ENCODE assay signal across 9 mouse cellular contexts in the genomic region with DNA sequence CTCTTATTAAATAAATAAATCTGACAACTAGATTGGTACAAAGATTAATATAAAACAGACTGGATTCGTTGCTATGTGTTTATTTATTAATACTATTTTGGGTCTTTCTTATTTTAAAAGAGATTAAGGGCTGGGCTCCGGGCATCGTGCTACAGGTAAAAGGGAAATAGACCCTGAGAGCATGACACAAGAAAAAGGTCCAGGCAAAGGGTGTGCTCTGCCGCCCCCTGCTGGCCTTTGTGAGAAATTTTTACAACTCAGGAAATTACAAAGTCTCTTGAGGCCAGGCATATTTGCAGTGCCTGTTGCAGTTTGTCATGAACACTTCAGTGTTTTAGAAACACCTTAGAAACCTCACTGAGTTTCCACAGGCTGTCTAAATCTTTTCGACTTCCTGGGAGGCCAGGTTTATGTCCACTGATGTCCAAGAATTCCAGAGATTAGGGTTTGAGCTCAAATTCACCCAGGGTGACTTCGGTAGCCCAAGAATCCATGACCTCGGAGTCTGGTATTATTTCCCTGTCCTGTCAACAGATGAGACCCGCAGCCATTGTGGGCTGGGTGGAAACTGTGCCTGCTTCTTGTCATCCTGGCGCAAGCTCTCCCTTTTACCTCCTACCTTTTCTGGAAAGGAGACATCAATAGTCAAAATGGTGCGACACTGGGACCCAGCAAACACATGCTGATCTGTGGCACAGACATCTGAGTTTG. TPM values are rescaled to one million over a fixed set of nuclear protein-coding genes. Genes with fewer than 3 reads are reported as not detected.
DNase-seq lines count a peak whose midpoint lies in the region; ATAC-seq and TF ChIP-seq lines count a peak whose summit lies in the region.
"Had no signal": no experiment of that assay in that cellular context is flagged by ENCODE, and none has a peak within 500 bp of the region (broad histone marks: within the 10 kb centered on the region; RNA-seq: fewer than 3 reads in every experiment).

No protein-coding gene starts in this region.

- TF ChIP-seq CTCF in heart, postnatal 0 days (IDR thresholded peaks at IDR 0.05; ENCODE audit: low read depth) = peak; percentile 79
- peak; percentile 34; the same call in 1 of the 2 replicates for TF ChIP-seq CTCF in olfactory bulb, adult 2 months (IDR thresholded peaks at IDR 0.05; ENCODE audit: insufficient read depth, low read depth, low read length)

- peak; percentile 65 for DNase-seq in heart, postnatal 0 days (ENCODE audit: low spot score)
- DNase-seq in heart, adult 8-10 months (ENCODE audit: low spot score) = no peak
- DNase-seq in CD4-positive helper T cell, adult 2 months (ENCODE audit: low read depth, low spot score) = peak; percentile 67
- peak; percentile 44 for DNase-seq in ZHBTc4 (ENCODE audit: low read depth, low spot score)
- peak; percentile 72 for DNase-seq in embryonic facial prominence, embryonic 14.5 days (ENCODE audit: low spot score)
- DNase-seq in urinary bladder, postnatal 4 days (ENCODE audit: low spot score in 2 of 2) = no peak

- H3K36me3 ChIP-seq in heart, postnatal 0 days (replicated peaks; ENCODE audit: control insufficient read depth, insufficient read depth, low read length) = no peaks in the 10 kb centered on the region
- no peaks in the 10 kb centered on the region for H3K36me3 ChIP-seq in embryonic facial prominence, embryonic 14.5 days (ENCODE audit: control insufficient read depth, insufficient read depth, low read length)
- no peaks in the 10 kb centered on the region for H3K36me3 ChIP-seq in limb, embryonic 13.5 days

- H3K27me3 ChIP-seq in heart, postnatal 0 days (ENCODE audit: control insufficient read depth, insufficient read depth, low read length) = no peaks in the 10 kb centered on the region
- peaks cover 5% of the 10 kb centered on the region; the same call in 1 of the 2 replicates for H3K27me3 ChIP-seq in embryonic facial prominence, embryonic 14.5 days (replicated peaks; ENCODE audit: control insufficient read depth, insufficient read depth, low read length)
- H3K27me3 ChIP-seq in limb, embryonic 13.5 days = peaks cover 36% of the 10 kb centered on the region
- H3K27me3 ChIP-seq: megakaryocyte, embryonic 14.5 days had no signal

- H3K9ac ChIP-seq in heart, postnatal 0 days (replicated peaks; ENCODE audit: low read depth, low read length) = no peak overlapping the region
- no peak overlapping the region for H3K9ac ChIP-seq in embryonic facial prominence, embryonic 14.5 days (ENCODE audit: low read depth, low read length)
- no peak overlapping the region for H3K9ac ChIP-seq in limb, embryonic 13.5 days

- H3K9me3 ChIP-seq in heart, postnatal 0 days (replicated peaks; ENCODE audit: control insufficient read depth, low read length) = no peaks in the 10 kb centered on the region
- H3K9me3 ChIP-seq in embryonic facial prominence, embryonic 14.5 days (ENCODE audit: control insufficient read depth, low read length) = no peaks in the 10 kb centered on the region
- no peaks in the 10 kb centered on the region for H3K9me3 ChIP-seq in limb, embryonic 13.5 days
- H3K9me3 ChIP-seq: megakaryocyte, embryonic 14.5 days had no signal

- H3K4me2 ChIP-seq in heart, postnatal 0 days (ENCODE audit: low read depth, low read length) = no peak overlapping the region
- H3K4me2 ChIP-seq in embryonic facial prominence, embryonic 14.5 days (ENCODE audit: low read depth, low read length) = no peak overlapping the region
- no peak overlapping the region for H3K4me2 ChIP-seq in limb, embryonic 13.5 days (replicated peaks)

- WGBS in heart, postnatal 0 days = 28% methylated on average over 10 of the region's 10 CpGs
- WGBS in embryonic facial prominence, embryonic 14.5 days = 39% methylated on average over 10 of the region's 10 CpGs
- WGBS in limb, embryonic 13.5 days = 36% methylated on average over 10 of the region's 10 CpGs
- WGBS in olfactory bulb, adult 2 months = 45% methylated on average over 10 of the region's 10 CpGs

- no peak overlapping the region for H3K4me3 ChIP-seq in heart, postnatal 0 days (ENCODE audit: low read depth, low read length)
- H3K4me3 ChIP-seq in embryonic facial prominence, embryonic 14.5 days (ENCODE audit: low read depth, low read length) = no peak overlapping the region
- H3K4me3 ChIP-seq in limb, embryonic 13.5 days = no peak overlapping the region
- H3K4me3 ChIP-seq in olfactory bulb, adult 2 months (ENCODE audit: insufficient read depth, low read depth, low read length) = no peak overlapping the region
- H3K4me3 ChIP-seq: megakaryocyte, embryonic 14.5 days had no signal

- TF ChIP-seq EP300 in heart, postnatal 0 days (IDR thresholded peaks at IDR 0.05; ENCODE audit: low read depth) = no peak

- H3K4me1 ChIP-seq in heart, postnatal 0 days (ENCODE audit: control insufficient read depth, insufficient read depth) = no peaks in the 10 kb centered on the region
- H3K4me1 ChIP-seq in embryonic facial prominence, embryonic 14.5 days (ENCODE audit: control insufficient read depth, insufficient read depth, low read length) = no peaks in the 10 kb centered on the region
- H3K4me1 ChIP-seq in limb, embryonic 13.5 days = 0 out of 2 replicates have a peak, but pooled peaks cover 4% of the 10 kb centered on the region
- H3K4me1 ChIP-seq in olfactory bulb, adult 2 months (ENCODE audit: control insufficient read depth, insufficient read depth, low read length) = no peaks in the 10 kb centered on the region

- H3K27ac ChIP-seq in heart, postnatal 0 days (ENCODE audit: low read depth) = no peak overlapping the region
- H3K27ac ChIP-seq in embryonic facial prominence, embryonic 14.5 days (replicated peaks; ENCODE audit: low read depth, low read length) = no peak overlapping the region
- H3K27ac ChIP-seq in limb, embryonic 13.5 days = no peak overlapping the region
- H3K27ac ChIP-seq in olfactory bulb, adult 2 months (ENCODE audit: insufficient read depth, low read depth, low read length) = no peak overlapping the region

- no peak for ATAC-seq in heart, postnatal 0 days (ENCODE audit: insufficient read depth, low read depth)
- ATAC-seq in embryonic facial prominence, embryonic 14.5 days (ENCODE audit: low read depth) = no peak
- peak; percentile 57; the same call in 1 of the 2 replicates for ATAC-seq in limb, embryonic 13.5 days (ENCODE audit: low FRiP score, low read depth)

- TF ChIP-seq POLR2A in olfactory bulb, adult 2 months (IDR thresholded peaks at IDR 0.05; ENCODE audit: insufficient read depth, low read depth, low read length) = no peak

RNA-seq across cellular contexts. Expression of a gene that starts 24.0 kb away (rescaled TPM):
- 57.5 and 68.5 TPM in 2 replicates for total RNA-seq in heart, postnatal 0 days (2014; rRNA removed; ENCODE audit: low replicate concordance)
- 44.9 and 47.8 TPM in 2 replicates for polyA plus RNA-seq in heart, postnatal 0 days (2015; fragmentation: Nextera tagmentation; extraction: Ambion mirVana)
- 10 to 100 TPM; 18.2 to 30.9 (median 21.1) TPM for total RNA-seq in heart, adult 8-10 months (2022)
- 86.4 and 95.1 TPM in 2 replicates for polyA plus RNA-seq in embryonic facial prominence, embryonic 14.5 days (2014; fragmentation: Nextera tagmentation; extraction: Ambion mirVana)
- polyA plus RNA-seq in limb, embryonic 13.5 days (2015; fragmentation: Nextera tagmentation; extraction: Ambion mirVana) = 146 and 151 TPM in 2 replicates
- polyA plus RNA-seq in olfactory bulb, adult 2 months (2012; ENCODE audit: insufficient read depth, insufficient read length, low replicate concordance, missing spikeins) = not detected in 2 replicates

RNA-seq across cellular contexts. Expression of a gene that starts 49.9 kb away (rescaled TPM):
- total RNA-seq in heart, postnatal 0 days (2014; rRNA removed; ENCODE audit: low replicate concordance) = not detected in 2 replicates
- polyA plus RNA-seq in heart, postnatal 0 days (2015; fragmentation: Nextera tagmentation; extraction: Ambion mirVana) = not detected in 2 replicates
- total RNA-seq in heart, adult 8-10 months (2022) = under 1 TPM; 0.14 to 0.41 (median 0.30) TPM
- 0.38 TPM in 1 of 2 replicates, not detected in the other for polyA plus RNA-seq in embryonic facial prominence, embryonic 14.5 days (2014; fragmentation: Nextera tagmentation; extraction: Ambion mirVana)
- not detected in 2 replicates for polyA plus RNA-seq in limb, embryonic 13.5 days (2015; fragmentation: Nextera tagmentation; extraction: Ambion mirVana)
- polyA plus RNA-seq in olfactory bulb, adult 2 months (2012; ENCODE audit: insufficient read depth, insufficient read length, low replicate concordance, missing spikeins) = not detected in 2 replicates

Comparison
In these comparisons a context has a peak if more than half of its experiments do, and no peak if none do; other contexts are left out.
1. DNase-seq: peak in heart, postnatal 0 days (single experiment), CD4-positive helper T cell, adult 2 months (single experiment), ZHBTc4 (single experiment) and embryonic facial prominence, embryonic 14.5 days (single experiment); none in heart, adult 8-10 months (single experiment) and urinary bladder, postnatal 4 days (0 of 2).